Mouse (Mus musculus): ENCODE data around the gene Gch1. TPM values are rescaled to one million over a fixed set of nuclear protein-coding genes. Genes with fewer than 3 reads are reported as not detected.

Gene Gch1
- polyA plus RNA-seq, 1 experiment from 2014 or later: 12.4 TPM

DNA sequence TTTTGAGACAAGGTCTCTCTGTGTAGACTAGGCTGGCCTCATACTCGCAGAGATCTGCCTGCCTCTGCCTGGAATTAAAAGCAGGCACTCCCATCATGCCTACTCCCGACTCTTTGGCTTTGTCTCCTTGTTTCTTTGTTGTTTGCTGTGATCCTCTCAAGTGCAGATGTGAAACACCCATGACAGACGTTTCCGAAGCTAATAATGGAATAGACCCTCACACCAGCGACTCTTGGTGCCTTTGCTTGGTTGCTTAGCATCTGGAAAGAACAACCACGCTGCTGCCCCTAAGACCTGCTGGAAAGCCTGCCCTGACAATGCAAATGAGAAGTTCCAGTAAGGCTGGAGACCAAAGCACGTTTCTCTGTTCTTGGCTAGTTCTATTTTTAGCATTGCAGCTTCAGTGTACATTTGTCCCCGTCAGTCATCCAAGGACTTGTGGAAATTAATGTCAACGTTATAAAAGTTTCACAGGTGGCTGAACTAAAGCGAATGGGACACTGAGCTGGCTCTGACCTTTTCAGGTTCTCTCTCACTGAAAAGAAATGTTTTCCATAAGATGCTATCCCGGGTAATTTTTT lies 40.7 kb upstream of the Gch1 start:
- H3K4me1 ChIP-seq (replicated peaks; ENCODE audit: control insufficient read depth, insufficient read depth): no peaks in the 10 kb centered on the region
- no peaks in the 10 kb centered on the region for H3K36me3 ChIP-seq (ENCODE audit: control insufficient read depth, insufficient read depth, low read length)
- H3K27me3 ChIP-seq (ENCODE audit: control insufficient read depth, insufficient read depth, low read length): no peaks in the 10 kb centered on the region
- no peak overlapping the region for H3K4me2 ChIP-seq (replicated peaks; ENCODE audit: low read depth)
- ATAC-seq (ENCODE audit: low FRiP score, low TSS enrichment): no peak
- no peaks in the 10 kb centered on the region for H3K9me3 ChIP-seq (ENCODE audit: control insufficient read depth, low read length)
- no peak overlapping the region for H3K27ac ChIP-seq (replicated peaks)
- TF ChIP-seq CTCF (IDR thresholded peaks at IDR 0.05; ENCODE audit: low read depth) (no peak), EP300 (optimal IDR thresholded peaks at IDR 0.05) (no peak)
- H3K9ac ChIP-seq (ENCODE audit: low read length): no peak overlapping the region
- DNase-seq (ENCODE audit: low spot score): no peak
- no peak overlapping the region for H3K4me3 ChIP-seq (ENCODE audit: low read depth, low read length)
- 59% methylated on average over 11 of the region's 11 CpGs for WGBS

GRCm38 (mm10) chr14:47225931-47226330 lies 36.7 kb upstream of the Gch1 start:
- ATAC-seq (ENCODE audit: low FRiP score, low TSS enrichment): no peak
- no peak overlapping the region for H3K9ac ChIP-seq (ENCODE audit: low read length)
- TF ChIP-seq EP300 (optimal IDR thresholded peaks at IDR 0.05) (no peak), CTCF (IDR thresholded peaks at IDR 0.05; ENCODE audit: low read depth) (no peak)

DNA sequence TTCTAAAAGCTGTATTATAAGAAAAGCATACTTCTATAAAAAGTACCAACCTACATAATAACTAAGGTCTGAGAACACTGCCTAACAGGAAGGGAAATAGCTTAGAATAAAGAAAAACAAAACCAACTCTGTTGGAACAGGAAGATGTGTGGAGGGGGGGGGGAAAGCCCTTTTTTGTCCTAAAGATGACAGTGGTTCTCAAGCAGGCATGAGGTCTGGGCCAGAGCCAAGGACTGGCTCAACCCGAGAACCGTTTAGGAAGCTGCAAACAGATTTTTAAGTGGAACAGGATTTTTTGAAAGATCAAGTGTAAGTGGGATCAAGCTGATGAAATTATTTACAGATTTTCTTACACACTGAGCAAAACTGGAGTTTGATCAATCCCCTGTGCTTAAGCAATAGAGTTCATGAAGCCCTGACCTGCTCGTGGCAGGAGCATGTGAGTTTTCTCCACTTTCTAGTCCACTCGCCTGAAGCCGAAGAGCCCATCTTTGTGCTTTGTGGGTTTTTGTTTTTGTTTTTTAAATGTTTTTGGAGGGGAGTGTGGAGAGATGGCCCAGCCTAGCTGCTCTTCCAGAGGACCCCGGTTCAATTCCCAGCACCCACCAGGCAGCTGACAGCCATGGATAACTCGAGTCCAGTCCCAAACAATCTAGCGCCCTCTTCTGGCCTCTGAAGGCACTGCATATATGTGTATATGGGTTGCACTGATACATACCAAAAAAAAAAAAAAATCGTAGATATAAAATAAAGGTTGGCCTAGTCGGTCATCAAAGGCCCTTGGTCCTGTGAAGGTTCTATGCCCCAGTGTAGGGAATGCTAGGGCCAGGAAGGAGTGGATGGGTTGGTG lies 35.5 kb upstream of the Gch1 start:
- Histone ChIP-seq H3K4me3 (ENCODE audit: low read depth, low read length) (no peak overlapping the region), H3K9me3 (ENCODE audit: control insufficient read depth, low read length) (no peaks in the 10 kb centered on the region), H3K4me1 (replicated peaks; ENCODE audit: control insufficient read depth, insufficient read depth) (no peaks in the 10 kb centered on the region), H3K9ac (ENCODE audit: low read length) (no peak overlapping the region), H3K27me3 (ENCODE audit: control insufficient read depth, insufficient read depth, low read length) (no peaks in the 10 kb centered on the region), H3K4me2 (replicated peaks; ENCODE audit: low read depth) (no peak overlapping the region), H3K36me3 (ENCODE audit: control insufficient read depth, insufficient read depth, low read length) (no peaks in the 10 kb centered on the region), H3K27ac (replicated peaks) (no peak overlapping the region)
- WGBS: 71% methylated on average over 10 of the region's 10 CpGs
- ATAC-seq (ENCODE audit: low FRiP score, low TSS enrichment): no peak
- DNase-seq (ENCODE audit: low spot score): no peak
- TF ChIP-seq CTCF (IDR thresholded peaks at IDR 0.05; ENCODE audit: low read depth) (peak; percentile 40), EP300 (optimal IDR thresholded peaks at IDR 0.05) (no peak)

More at GRCm38 (mm10) chr14:47225931-47226330, 36.7 kb upstream of the Gch1 start:
- H3K4me1 ChIP-seq (replicated peaks; ENCODE audit: control insufficient read depth, insufficient read depth): no peaks in the 10 kb centered on the region
- no peaks in the 10 kb centered on the region for H3K9me3 ChIP-seq (ENCODE audit: control insufficient read depth, low read length)
- no peak for DNase-seq (ENCODE audit: low spot score)
- H3K27ac ChIP-seq (replicated peaks): no peak overlapping the region
- no peaks in the 10 kb centered on the region for H3K36me3 ChIP-seq (ENCODE audit: control insufficient read depth, insufficient read depth, low read length)
- H3K4me2 ChIP-seq (replicated peaks; ENCODE audit: low read depth): no peak overlapping the region
- H3K4me3 ChIP-seq (ENCODE audit: low read depth, low read length): no peak overlapping the region
- H3K27me3 ChIP-seq (ENCODE audit: control insufficient read depth, insufficient read depth, low read length): no peaks in the 10 kb centered on the region
- 72% methylated on average over 8 of the region's 8 CpGs for WGBS

GRCm38 (mm10) chr14:47222631-47223450 lies 33.6 kb upstream of the Gch1 start:
- WGBS: 65% methylated on average over 11 of the region's 11 CpGs
- Histone ChIP-seq H3K4me1 (replicated peaks; ENCODE audit: control insufficient read depth, insufficient read depth) (no peaks in the 10 kb centered on the region), H3K9ac (ENCODE audit: low read length) (no peak overlapping the region), H3K27me3 (ENCODE audit: control insufficient read depth, insufficient read depth, low read length) (no peaks in the 10 kb centered on the region), H3K27ac (replicated peaks) (no peak overlapping the region), H3K9me3 (ENCODE audit: control insufficient read depth, low read length) (no peaks in the 10 kb centered on the region), H3K4me3 (ENCODE audit: low read depth, low read length) (no peak overlapping the region), H3K4me2 (replicated peaks; ENCODE audit: low read depth) (no peak overlapping the region), H3K36me3 (ENCODE audit: control insufficient read depth, insufficient read depth, low read length) (no peaks in the 10 kb centered on the region)
- TF ChIP-seq CTCF (IDR thresholded peaks at IDR 0.05; ENCODE audit: low read depth) (no peak), EP300 (optimal IDR thresholded peaks at IDR 0.05) (no peak)
- ATAC-seq (ENCODE audit: low FRiP score, low TSS enrichment) (no peak), DNase-seq (ENCODE audit: low spot score) (no peak)

GRCm38 (mm10) chr14:47221567-47221966 lies 32.4 kb upstream of the Gch1 start:
- Histone ChIP-seq H3K4me2 (replicated peaks; ENCODE audit: low read depth) (no peak overlapping the region), H3K27me3 (ENCODE audit: control insufficient read depth, insufficient read depth, low read length) (no peaks in the 10 kb centered on the region), H3K4me1 (replicated peaks; ENCODE audit: control insufficient read depth, insufficient read depth) (no peaks in the 10 kb centered on the region), H3K36me3 (ENCODE audit: control insufficient read depth, insufficient read depth, low read length) (no peaks in the 10 kb centered on the region), H3K4me3 (ENCODE audit: low read depth, low read length) (no peak overlapping the region), H3K9ac (ENCODE audit: low read length) (no peak overlapping the region), H3K27ac (replicated peaks) (no peak overlapping the region), H3K9me3 (ENCODE audit: control insufficient read depth, low read length) (no peaks in the 10 kb centered on the region)
- TF ChIP-seq CTCF (IDR thresholded peaks at IDR 0.05; ENCODE audit: low read depth): no peak
- TF ChIP-seq EP300 (optimal IDR thresholded peaks at IDR 0.05): no peak
- ATAC-seq (ENCODE audit: low FRiP score, low TSS enrichment) (no peak), DNase-seq (ENCODE audit: low spot score) (no peak)
- WGBS: 81% methylated on average over 11 of the region's 11 CpGs
